Mouse (Mus musculus): ENCODE measurements around the gene Zfp386.
A peak's percentile ranks its signal among the peaks of the same experiment; 100 is the strongest.
"Not testable (repeated sequence)": the region's sequence is repeated elsewhere in the genome, so short reads cannot be mapped to it uniquely, and the experiment has no call there.

Zfp386 gene

GRCm38 (mm10) chr12:116047440-116048377 is at the start of gene Zfp386:
Zfp386 (plus strand) TSS chr12:116047724.
- peak; percentile 97 to 98 for DNase-seq

GRCm38 (mm10) chr12:115999784-116000183 is 47.7 kb upstream of the Zfp386 start:
- DNase-seq = peak; percentile 43 to 65

DNA sequence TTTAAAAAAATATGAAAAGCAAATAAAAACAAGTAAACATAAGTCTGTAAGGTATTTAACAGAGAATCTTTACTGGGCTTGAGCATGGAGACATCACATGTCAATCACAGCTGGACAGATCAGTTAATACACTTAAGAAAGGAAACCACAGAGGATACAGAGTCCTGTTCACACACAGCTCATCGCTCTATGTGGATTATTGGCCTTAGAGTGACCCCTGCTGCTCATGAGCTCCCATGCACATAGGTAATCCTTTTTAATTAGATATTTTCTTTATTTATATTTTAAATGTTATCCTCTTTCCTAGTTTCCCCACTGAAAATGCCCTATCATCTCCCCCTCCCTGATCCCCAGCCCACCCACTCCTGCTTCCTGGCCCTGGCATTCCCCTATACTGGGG is 44.6 kb upstream of the Zfp386 start:
- DNase-seq = not testable (repeated sequence)

- DNase-seq = peak; percentile 80 to 81
Observed at GRCm38 (mm10) chr12:116010812-116011211, 36.7 kb upstream of the Zfp386 start.

GRCm38 (mm10) chr12:116028095-116028494 is 19.4 kb upstream of the Zfp386 start:
- DNase-seq = no peak

DNA sequence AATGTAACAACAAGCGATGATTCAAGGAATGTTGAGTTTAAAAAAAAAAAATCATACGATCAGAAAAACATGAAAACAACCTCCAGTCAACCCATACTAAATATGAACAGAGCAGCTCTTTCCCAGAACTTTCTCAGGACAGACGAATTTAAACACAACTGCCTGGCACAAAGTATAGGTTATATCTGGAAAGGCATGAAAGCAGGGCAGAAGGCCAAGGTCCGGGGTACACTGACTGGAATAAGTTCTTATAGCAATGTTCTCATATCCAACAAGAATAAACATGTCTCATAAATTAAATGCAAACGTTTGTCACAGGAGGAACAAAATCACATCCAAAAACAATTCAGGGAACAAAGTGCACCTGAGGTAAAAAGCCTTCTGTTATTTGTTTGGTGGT is 12.2 kb upstream of the Zfp386 start:
- no peak for DNase-seq

GRCm38 (mm10) chr12:116044785-116045184 is 2.7 kb upstream of the Zfp386 start:
- DNase-seq = no peak

DNA sequence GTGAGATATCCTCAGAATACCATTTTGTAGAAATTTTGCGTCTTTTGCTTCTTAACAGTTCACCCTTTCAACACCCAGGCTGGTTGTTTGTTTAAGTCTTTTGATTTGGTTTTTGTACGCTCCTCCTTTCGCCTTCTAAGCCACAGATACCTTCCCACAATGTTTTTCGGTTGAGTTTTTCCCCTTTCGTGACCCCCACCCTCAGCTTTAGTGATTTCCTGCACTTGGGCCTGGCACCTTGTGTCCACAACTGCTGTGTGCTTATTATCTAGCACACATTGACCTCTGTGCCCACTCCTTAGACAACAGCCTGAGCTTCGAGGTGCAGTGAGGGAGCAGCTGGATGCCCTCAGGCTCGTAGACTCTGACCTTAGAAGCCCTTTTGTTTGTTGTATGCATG is 1.2 kb downstream of the Zfp386 start:
- DNase-seq = peak; percentile 14 to 17

DNA sequence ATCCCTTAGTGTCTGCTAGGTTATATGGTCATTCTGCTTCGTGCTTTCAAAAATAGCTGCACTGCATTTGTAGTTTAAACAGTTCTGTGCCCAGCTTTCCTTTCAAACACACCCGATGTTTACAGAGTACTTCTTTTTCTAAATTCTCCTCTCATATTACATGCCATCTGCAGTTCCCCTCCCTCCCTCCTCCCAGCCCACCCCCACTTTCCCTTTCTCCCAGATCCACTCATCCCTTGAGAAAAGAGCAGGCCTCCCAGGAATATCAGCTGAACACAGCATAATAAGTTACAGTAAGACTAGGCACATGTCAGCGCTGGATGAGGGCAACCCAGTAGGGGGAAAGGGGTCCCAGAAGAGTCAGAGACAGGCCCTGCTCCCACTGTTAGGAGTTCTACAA is 1.7 kb downstream of the Zfp386 start:
- DNase-seq = no peak

GRCm38 (mm10) chr12:116049701-116050100 is 2.2 kb downstream of the Zfp386 start:
- peak; percentile 19 to 22 for DNase-seq

DNA sequence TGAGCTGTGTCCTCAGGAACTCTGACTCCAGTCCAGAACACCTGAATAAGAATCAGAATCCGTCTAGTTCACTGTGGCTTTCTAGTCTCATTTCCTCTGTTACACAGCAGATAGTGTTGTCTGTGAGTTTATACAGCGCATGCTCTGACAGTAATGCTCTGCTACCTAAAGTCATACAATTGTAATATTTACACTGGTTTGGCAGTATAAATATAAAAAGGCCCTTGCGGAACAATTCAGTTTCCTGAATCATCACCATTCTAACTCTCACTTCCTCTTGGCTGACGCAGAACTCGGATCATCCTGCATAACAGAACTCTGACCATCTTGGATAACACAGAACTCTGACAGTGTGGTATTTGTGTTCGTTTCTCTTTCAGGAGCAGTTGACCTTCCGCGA is 6.8 kb downstream of the Zfp386 start:
- DNase-seq = no peak

- no peak for DNase-seq
Observed at GRCm38 (mm10) chr12:116056112-116056511, 8.6 kb downstream of the Zfp386 start.

DNA sequence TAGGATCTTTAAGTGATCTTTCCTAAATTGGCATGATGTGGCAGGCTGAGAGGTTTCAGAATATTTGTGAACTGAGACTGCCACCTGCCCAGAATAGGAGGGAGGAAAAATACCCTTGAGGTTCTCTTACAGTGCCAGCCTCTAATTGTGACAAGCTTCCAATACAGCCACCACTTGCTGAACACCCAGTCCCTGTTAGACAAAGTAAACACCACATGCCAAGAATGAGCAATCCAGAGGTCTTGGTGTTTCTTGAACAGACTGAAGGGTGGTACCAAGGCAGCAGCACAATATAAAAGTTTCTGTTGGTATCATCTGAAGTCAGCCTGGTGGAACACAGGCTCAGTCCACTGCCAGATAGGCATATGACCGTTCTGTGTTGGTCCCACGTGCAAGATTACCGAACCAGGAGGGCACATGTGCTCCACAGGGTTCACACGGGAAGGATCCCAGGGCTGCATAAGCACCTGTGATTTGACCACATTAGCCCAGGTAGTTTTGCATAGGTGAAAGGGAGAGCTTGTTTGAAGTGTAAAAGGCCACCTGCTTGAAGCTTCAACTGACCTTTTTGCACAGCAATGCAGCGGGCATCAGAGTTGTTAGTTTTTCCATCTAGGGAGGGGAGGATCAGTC is 14.2 kb downstream of the Zfp386 start:
- DNase-seq = no peak

DNA sequence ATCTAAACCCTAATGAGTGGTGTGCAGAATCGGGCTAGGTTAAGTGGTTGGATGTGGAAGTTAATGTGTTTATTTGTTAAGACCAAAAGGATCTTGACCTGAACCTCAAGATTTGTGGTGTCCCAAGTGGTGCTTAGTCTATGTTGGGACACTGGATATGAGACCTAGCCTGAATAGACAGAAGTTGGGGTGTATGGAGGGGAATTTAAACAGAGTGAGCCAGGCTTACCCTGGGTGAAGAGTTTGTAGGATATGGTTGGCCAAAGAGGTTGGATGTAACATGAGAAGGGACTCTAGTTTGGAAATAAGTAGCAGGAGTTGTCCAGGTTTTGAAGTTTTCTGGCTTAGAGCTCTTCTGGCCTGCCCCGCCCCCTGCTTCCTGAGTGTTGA is 14.7 kb downstream of the Zfp386 start:
- no peak for DNase-seq

GRCm38 (mm10) chr12:116063020-116063419 is 15.5 kb downstream of the Zfp386 start:
- DNase-seq = no peak

- no peak for DNase-seq
Observed at GRCm38 (mm10) chr12:116071023-116071422, 23.5 kb downstream of the Zfp386 start.

GRCm38 (mm10) chr12:116077074-116077854 is 29.7 kb downstream of the Zfp386 start, which contains the start of gene Vipr2:
Vipr2 (plus strand) TSS chr12:116077726.
- peak; percentile 61 to 67 for DNase-seq

DNA sequence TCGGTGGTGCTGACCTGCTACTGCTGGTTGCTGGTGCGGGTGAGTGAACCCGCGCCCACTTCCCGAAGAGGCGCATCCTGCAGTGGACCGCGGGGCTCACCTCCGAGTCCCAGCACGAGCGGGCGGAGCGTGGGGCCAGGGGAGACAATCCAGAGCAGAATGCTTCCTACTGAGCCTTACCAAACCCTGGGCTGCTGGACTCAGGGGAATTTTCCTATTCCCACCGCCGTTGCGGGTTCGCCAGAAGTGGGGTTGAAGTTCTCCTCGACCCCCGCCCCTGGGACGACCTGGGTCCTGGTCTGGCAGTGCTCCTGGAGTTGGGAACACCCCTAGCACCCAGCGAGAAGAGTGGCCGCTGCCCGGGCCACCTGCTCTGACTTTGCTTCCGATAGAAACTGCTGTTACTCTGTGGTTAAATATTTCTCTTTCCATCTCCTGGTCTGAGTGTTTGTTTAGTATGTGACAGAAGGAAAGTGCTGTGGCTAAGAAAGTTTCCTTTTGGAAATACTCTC is 30.4 kb downstream of the Zfp386 start:
- DNase-seq = no peak

DNA sequence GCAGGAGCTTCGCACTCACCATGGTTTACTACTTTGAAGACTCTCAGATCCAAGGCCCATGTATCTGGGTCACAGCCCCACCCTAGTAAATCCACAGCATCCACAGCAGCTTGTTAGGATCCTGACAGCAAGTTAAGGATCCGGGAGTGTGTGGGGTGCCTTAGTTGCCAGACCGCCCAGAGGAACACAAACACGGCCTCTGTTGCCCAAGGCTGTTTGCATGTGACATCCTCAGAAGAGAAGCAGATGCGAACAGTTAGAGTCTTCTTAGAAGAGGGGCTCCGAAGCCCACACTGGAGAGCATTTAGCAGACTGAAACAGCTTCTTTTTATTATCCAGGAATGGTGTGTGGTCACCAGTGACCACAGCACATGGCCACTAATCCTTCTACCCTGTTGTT is 35.6 kb downstream of the Zfp386 start:
- DNase-seq = no peak

DNA sequence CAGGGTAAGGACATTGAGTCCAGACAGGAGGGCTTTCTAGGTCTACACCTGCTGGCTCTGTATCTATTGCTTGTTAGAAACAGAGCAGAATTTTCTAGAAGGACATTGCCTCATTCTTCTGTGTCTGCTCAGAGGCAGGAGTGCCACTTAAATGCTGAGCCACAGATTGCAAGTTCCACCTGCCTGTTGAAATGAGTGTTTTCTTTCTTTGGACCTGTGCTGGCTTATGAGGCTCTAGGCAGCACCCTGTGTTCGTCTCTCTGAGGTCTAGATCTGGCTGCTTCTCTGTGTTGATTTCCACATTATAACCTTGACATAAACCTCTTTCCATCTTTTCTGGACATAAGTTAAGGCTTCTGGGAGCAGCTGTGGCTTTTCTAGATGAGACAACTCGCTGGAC is 36.8 kb downstream of the Zfp386 start:
- no peak for DNase-seq

DNA sequence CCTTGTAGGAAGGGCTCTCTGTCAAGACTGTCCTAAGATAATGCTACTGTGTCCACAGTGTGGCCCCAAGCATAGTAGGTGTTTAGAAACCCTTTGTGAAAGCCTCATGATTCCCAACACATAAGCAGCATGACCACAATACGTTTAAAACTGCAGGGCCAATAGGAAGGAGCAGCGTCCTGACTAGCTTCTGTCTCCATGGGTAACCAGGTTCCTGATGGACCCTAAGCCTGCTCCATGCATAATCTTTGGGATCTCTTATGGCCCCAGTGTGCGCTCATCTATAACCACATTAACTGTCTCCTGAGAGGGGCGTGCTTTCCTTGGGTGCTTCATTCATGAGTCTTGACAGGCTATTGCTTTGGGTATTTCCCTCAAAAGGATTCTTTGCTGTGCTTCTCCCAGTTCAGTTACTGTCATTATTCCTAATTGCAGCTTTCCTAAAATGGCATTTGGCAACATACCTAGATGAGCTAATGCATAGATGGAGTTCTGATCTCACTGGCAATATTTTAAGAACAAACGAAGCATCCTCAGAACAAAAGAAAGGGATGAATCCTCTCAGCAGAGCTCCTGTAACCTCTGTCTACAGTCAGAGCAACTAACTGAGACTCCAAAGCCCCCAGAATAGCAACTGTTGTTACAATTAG is 39.6 kb downstream of the Zfp386 start:
- DNase-seq = no peak

- no peak for DNase-seq
Observed at GRCm38 (mm10) chr12:116089836-116090235, 42.3 kb downstream of the Zfp386 start.

Data from thymus, postnatal 36 days (tissue).